Mouse (Mus musculus): ENCODE results near the gene Lamb3. TPM values are rescaled to one million over a fixed set of nuclear protein-coding genes. Genes with fewer than 3 reads are reported as not detected.

The Lamb3 gene
- polyA plus RNA-seq, 1 experiment from 2014 or later: 1.5 TPM

- Histone ChIP-seq H3K36me3 (replicated peaks; ENCODE audit: insufficient read depth, low read length) (no peaks in the 10 kb centered on the region), H3K4me3 (ENCODE audit: low read depth, low read length) (0 out of 2 replicates have a peak overlapping the region, but pooled peaks have one; percentile 9), H3K27me3 (ENCODE audit: insufficient read depth, low read length) (no peaks in the 10 kb centered on the region), H3K4me2 (ENCODE audit: low read depth, low read length) (peak overlapping the region; percentile 47), H3K9ac (replicated peaks) (peak overlapping the region; percentile 55; the same call in 1 of the 2 replicates), H3K9me3 (ENCODE audit: low read length) (no peaks in the 10 kb centered on the region), H3K27ac (ENCODE audit: low read depth) (peak overlapping the region; percentile 97), H3K4me1 (ENCODE audit: insufficient read depth) (peaks cover 8% of the 10 kb centered on the region; the same call in 1 of the 2 replicates)
- 44% methylated on average over 7 of the region's 7 CpGs for WGBS (ENCODE audit: insufficient replicate concordance)
- ATAC-seq (peak; percentile 93), DNase-seq (peak; percentile 76)
- TF ChIP-seq EP300 (IDR thresholded peaks at IDR 0.05; ENCODE audit: low read depth) (0 out of 2 replicates have a peak, but pooled peaks have one; percentile 45), CTCF (IDR thresholded peaks at IDR 0.05; ENCODE audit: low read depth) (peak; percentile 53)
These were observed 119.1 kb downstream of the Lamb3 start for GRCm38 (mm10) chr1:193326456-193327145.

GRCm38 (mm10) chr1:193327216-193327615 lies 119.7 kb downstream of the Lamb3 start:
- H3K4me3 ChIP-seq (ENCODE audit: low read depth, low read length): no peak overlapping the region
- peak overlapping the region; percentile 97 for H3K27ac ChIP-seq (ENCODE audit: low read depth)
- DNase-seq: no peak
- H3K9ac ChIP-seq (replicated peaks): peak overlapping the region; percentile 6; the same call in 1 of the 2 replicates
- H3K9me3 ChIP-seq (ENCODE audit: low read length): no peaks in the 10 kb centered on the region
- TF ChIP-seq EP300 (IDR thresholded peaks at IDR 0.05; ENCODE audit: low read depth) (no peak), CTCF (IDR thresholded peaks at IDR 0.05; ENCODE audit: low read depth) (no peak)
- no peaks in the 10 kb centered on the region for H3K36me3 ChIP-seq (replicated peaks; ENCODE audit: insufficient read depth, low read length)
- 74% methylated on average over 1 of the region's 1 CpGs for WGBS (ENCODE audit: insufficient replicate concordance)
- no peak for ATAC-seq
- H3K27me3 ChIP-seq (ENCODE audit: insufficient read depth, low read length): no peaks in the 10 kb centered on the region
- peaks cover 8% of the 10 kb centered on the region; the same call in 1 of the 2 replicates for H3K4me1 ChIP-seq (ENCODE audit: insufficient read depth)
- no peak overlapping the region for H3K4me2 ChIP-seq (ENCODE audit: low read depth, low read length)

- TF ChIP-seq EP300 (IDR thresholded peaks at IDR 0.05; ENCODE audit: low read depth): no peak
- no peak for TF ChIP-seq CTCF (IDR thresholded peaks at IDR 0.05; ENCODE audit: low read depth)
- peak; percentile 26 for ATAC-seq
- 59% methylated on average over 5 of the region's 5 CpGs for WGBS (ENCODE audit: insufficient replicate concordance)
These were observed 120.2 kb downstream of the Lamb3 start for GRCm38 (mm10) chr1:193327686-193328085.

GRCm38 (mm10) chr1:193329557-193329956 lies 122.1 kb downstream of the Lamb3 start:
- no peaks in the 10 kb centered on the region for H3K27me3 ChIP-seq (ENCODE audit: insufficient read depth, low read length)
- H3K4me3 ChIP-seq (ENCODE audit: low read depth, low read length): no peak overlapping the region
- no peak for ATAC-seq
- no peak for DNase-seq
- H3K9me3 ChIP-seq (ENCODE audit: low read length): no peaks in the 10 kb centered on the region
- no peak for TF ChIP-seq CTCF (IDR thresholded peaks at IDR 0.05; ENCODE audit: low read depth)
- TF ChIP-seq EP300 (IDR thresholded peaks at IDR 0.05; ENCODE audit: low read depth): no peak
- H3K9ac ChIP-seq (replicated peaks): no peak overlapping the region
- H3K4me2 ChIP-seq (ENCODE audit: low read depth, low read length): no peak overlapping the region
- no peaks in the 10 kb centered on the region for H3K36me3 ChIP-seq (replicated peaks; ENCODE audit: insufficient read depth, low read length)
- WGBS (ENCODE audit: insufficient replicate concordance): 67% methylated on average over 9 of the region's 9 CpGs
- peaks cover 8% of the 10 kb centered on the region; the same call in 1 of the 2 replicates for H3K4me1 ChIP-seq (ENCODE audit: insufficient read depth)
- H3K27ac ChIP-seq (ENCODE audit: low read depth): no peak overlapping the region

More at GRCm38 (mm10) chr1:193327686-193328085, 120.2 kb downstream of the Lamb3 start:
- Histone ChIP-seq H3K9ac (replicated peaks) (no peak overlapping the region; the same call in 1 of the 2 replicates), H3K4me1 (ENCODE audit: insufficient read depth) (peaks cover 8% of the 10 kb centered on the region; the same call in 1 of the 2 replicates), H3K27ac (ENCODE audit: low read depth) (peak overlapping the region; percentile 97), H3K4me3 (ENCODE audit: low read depth, low read length) (no peak overlapping the region), H3K4me2 (ENCODE audit: low read depth, low read length) (no peak overlapping the region), H3K9me3 (ENCODE audit: low read length) (no peaks in the 10 kb centered on the region), H3K36me3 (replicated peaks; ENCODE audit: insufficient read depth, low read length) (no peaks in the 10 kb centered on the region), H3K27me3 (ENCODE audit: insufficient read depth, low read length) (no peaks in the 10 kb centered on the region)
- peak; percentile 38 for DNase-seq

GRCm38 (mm10) chr1:193330172-193330571 lies 122.7 kb downstream of the Lamb3 start:
- ATAC-seq (peak; percentile 22), DNase-seq (peak; percentile 74)
- Histone ChIP-seq H3K27ac (ENCODE audit: low read depth) (no peak overlapping the region), H3K4me1 (ENCODE audit: insufficient read depth) (peaks cover 8% of the 10 kb centered on the region; the same call in 1 of the 2 replicates), H3K4me3 (ENCODE audit: low read depth, low read length) (no peak overlapping the region), H3K9ac (replicated peaks) (no peak overlapping the region), H3K4me2 (ENCODE audit: low read depth, low read length) (no peak overlapping the region), H3K27me3 (ENCODE audit: insufficient read depth, low read length) (no peaks in the 10 kb centered on the region), H3K36me3 (replicated peaks; ENCODE audit: insufficient read depth, low read length) (no peaks in the 10 kb centered on the region), H3K9me3 (ENCODE audit: low read length) (no peaks in the 10 kb centered on the region)
- TF ChIP-seq EP300 (IDR thresholded peaks at IDR 0.05; ENCODE audit: low read depth) (no peak), CTCF (IDR thresholded peaks at IDR 0.05; ENCODE audit: low read depth) (peak; percentile 86)
- 43% methylated on average over 10 of the region's 10 CpGs for WGBS (ENCODE audit: insufficient replicate concordance)

- no peak overlapping the region for H3K27ac ChIP-seq (ENCODE audit: low read depth)
- H3K36me3 ChIP-seq (replicated peaks; ENCODE audit: insufficient read depth, low read length): no peaks in the 10 kb centered on the region
- H3K4me2 ChIP-seq (ENCODE audit: low read depth, low read length): no peak overlapping the region
- no peak for DNase-seq
- no peaks in the 10 kb centered on the region for H3K9me3 ChIP-seq (ENCODE audit: low read length)
- WGBS (ENCODE audit: insufficient replicate concordance): 67% methylated on average over 7 of the region's 7 CpGs
- H3K9ac ChIP-seq (replicated peaks): no peak overlapping the region
- TF ChIP-seq CTCF (IDR thresholded peaks at IDR 0.05; ENCODE audit: low read depth) (no peak), EP300 (IDR thresholded peaks at IDR 0.05; ENCODE audit: low read depth) (no peak)
- ATAC-seq: no peak
- H3K4me1 ChIP-seq (ENCODE audit: insufficient read depth): peaks cover 6% of the 10 kb centered on the region; the same call in 1 of the 2 replicates
- H3K27me3 ChIP-seq (ENCODE audit: insufficient read depth, low read length): no peaks in the 10 kb centered on the region
- no peak overlapping the region for H3K4me3 ChIP-seq (ENCODE audit: low read depth, low read length)
These were observed 123.1 kb downstream of the Lamb3 start for GRCm38 (mm10) chr1:193330626-193331025.

Measured in liver, postnatal 0 days (tissue).